Mouse (Mus musculus): ENCODE measurements around the gene Oit1.

Gene Oit1

DNA sequence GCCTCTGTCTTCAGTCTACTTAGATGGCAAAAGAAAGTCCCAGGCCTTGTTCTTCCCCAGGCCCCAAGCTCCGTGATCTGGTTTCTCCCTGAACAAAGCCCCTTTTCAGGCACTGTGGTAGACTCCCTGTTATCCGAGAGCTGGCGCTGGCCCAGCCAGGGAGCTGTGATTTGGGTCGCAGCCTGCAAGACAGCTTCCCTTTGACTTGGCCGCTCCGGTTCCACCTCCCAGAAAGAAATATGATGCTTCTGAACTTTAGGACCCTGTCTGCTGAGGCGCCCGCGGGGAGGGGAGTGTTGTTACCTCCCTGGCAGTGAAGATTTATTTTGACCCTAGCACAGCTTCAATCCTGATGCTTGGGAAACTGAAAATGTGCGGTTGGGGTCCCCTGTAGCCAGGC is 42.6 kb downstream of the Oit1 start:
- DNase-seq (ENCODE audit: low read depth, low spot score): peak; percentile 36

DNA sequence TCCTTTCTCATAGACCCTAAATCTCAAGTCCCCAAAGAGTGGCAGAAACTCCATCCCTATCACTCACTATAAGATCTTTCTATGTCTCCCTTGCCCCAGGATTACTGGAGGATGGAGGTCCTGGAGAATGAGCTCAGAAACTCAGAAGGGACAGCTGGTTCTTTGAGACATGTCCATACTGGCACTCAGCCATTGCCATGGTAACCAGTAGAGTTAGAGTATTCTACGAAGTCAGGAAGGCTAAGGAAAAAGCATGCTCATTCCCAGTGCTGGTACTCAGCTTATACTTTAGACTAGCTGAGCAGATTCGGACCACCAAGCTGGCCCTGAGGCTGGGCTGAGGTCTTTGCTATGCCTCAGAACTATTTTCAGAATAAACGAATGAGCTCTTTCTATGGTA is 44.0 kb downstream of the Oit1 start:
- peak; percentile 15 for DNase-seq (ENCODE audit: low read depth, low spot score)

DNA sequence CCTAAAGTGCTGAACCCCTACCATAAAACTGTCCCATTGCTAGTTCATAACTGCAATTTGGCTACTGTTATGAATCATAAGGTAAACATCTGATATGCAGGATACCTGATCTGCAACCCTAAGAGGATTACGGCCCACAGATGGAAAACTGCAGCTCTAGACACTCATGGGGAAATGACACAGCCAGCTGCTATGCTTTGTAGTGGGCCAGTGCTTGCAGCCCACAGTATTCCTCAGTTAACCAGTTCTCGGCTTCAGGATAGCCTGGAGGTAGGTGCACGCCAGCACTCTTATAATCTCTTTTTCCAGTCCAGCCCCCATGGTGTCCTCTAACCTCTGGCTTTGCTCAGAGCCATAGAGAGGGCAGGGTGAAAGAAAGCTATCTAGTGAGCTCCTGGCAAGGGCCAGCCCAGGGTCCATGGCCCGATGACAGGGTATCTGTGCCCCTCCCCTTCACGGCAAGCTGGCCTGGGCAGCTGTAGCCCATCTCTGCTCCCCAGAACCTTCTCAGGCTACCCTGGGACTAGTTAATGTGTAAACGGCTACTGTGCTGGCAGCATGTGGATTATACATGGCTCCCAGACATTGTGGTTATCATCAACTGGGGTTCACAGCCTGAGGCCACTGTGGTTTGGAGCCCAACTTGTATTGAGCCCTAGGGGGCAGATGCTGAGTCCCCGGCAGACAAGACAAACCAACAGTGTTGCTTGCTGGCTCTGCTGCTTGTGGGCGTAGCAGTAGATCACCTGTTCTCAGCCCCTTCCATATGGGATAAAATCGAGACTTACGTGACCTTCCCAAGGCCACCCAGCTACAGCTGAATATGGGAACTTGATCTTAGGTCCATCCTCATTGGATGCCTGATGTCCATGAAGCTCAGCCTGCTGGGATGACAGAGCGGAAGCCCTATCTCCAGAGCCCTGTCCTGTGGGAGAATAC is 46.0 kb downstream of the Oit1 start:
- DNase-seq (ENCODE audit: low read depth, low spot score): no peak

DNA sequence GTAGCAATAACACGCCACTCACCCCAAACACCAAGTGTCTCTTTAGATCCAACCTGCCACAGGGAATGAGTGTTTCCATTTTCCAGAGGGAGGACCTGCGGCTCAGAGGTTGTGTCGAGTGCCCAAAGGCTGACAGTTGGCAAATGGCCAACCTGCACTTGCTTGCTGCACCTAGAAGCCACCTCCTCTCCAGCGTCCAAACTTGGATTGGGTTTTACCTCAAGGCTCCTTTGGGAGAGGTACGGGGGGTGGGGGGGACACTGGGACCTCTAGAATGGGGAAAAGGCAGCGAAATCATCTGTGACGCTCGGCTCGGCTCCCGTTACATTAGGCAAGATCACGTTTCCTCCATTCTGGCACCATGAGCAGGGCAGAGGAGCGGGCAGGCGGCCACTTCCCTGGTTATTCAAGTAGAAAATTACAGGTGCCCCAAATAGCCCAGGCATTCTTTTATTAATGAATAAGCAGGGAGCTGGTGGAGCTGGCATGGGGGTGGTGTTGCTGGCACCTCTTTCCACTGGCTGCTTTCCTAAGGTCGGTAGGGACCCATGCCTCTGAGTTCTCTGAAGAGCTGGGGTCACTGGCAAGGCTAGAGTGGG is 47.1 kb downstream of the Oit1 start:
- DNase-seq (ENCODE audit: low read depth, low spot score): peak; percentile 24

DNA sequence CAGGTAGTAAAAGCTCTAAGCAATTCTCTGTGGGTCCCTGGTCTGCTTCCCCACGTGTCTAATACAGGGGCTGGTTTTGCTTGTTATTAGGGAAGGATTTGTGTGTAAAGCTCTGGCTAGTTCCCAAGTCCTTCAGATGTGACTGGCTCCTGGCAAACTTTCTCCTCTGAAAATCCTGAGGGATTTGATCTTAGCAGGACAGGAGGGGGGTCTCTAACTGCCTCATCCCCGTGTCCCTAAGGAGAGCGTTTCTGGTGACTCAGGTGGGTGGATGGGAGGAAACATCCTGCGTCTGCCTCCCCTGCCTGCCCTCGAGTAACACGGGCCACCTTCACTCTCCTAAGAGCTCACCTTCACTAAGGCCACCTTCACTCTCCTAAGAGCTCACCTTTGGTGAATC is 48.2 kb downstream of the Oit1 start:
- no peak for DNase-seq (ENCODE audit: low read depth, low spot score)

DNA sequence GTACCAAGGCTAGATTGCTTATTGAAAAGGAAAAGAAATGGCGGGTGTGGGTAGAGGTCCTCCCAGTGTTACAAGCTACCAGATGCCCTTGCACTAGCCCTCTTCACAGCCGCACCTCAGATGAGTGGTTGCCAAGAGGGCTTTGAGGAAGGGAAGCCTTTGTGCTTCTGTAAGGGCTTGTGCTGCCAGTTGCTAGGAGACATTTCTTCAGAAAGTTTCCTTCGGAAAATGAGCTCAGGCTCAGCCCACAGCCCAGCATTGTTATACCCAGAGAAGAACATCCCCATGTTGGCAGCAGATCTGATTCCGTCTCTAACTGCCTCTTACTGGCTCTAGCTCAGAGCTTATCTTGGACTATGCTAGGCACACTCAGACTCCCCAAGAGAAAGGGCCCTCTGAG is 49.0 kb downstream of the Oit1 start:
- DNase-seq (ENCODE audit: low read depth, low spot score): no peak

DNA sequence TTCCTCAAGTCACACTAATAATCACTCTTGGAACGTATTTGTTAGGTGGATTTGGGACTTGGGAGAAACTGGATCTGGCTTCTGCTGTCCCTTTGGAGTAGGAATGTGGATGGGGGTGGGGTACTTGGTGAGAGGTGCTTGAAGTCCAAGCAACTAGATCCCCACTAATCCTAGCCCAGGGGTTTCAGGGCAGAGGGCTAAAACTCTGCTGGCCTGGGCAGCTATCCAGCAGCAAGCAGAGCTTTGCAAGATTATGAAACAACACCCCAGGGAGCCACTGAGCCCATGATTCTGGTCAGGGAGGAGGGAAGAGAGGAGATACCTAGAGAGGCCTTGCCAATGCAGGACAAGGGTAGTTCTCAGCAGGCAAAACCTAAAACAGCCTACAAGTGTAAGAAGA is 51.2 kb downstream of the Oit1 start:
- peak; percentile 38 for DNase-seq (ENCODE audit: low read depth, low spot score)

DNA sequence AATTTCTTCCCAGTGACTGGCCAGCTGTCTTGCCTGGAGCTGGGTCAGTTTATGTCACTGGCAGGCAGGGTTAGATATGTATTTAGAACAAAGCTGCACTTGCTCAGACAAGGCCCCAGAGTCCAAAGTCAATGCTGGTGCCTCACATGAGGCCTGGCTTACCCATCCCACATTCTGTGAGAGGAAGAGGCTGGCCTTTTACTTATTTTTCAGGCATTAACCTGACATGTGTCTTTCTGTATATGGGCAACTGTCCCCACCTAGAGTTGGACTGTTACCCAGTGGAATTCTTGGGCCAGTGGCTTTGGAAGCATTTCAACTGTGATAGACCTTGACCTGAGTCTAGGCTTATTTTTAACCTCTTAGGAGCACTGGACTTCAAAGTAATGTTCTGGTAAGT is 51.6 kb downstream of the Oit1 start:
- DNase-seq (ENCODE audit: low read depth, low spot score): no peak

DNA sequence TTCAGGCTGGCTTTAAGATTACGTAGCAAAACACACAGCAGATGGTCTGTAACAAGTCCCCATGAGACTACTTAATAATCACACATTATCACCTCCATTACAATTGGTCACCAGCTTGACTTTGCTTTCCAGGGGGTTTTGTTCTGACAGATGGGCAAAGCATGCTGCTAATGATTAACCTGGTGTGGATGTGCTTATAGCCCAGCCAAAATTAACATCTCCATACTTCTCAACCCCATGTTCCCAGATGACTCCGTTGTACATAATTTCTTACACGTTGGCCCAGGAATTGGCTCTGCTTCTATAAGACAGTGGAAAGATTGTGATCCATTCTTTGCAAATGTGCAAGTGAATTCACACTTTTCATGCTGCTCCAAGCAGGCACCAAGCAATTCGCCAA is 52.8 kb downstream of the Oit1 start:
- DNase-seq (ENCODE audit: low read depth, low spot score): no peak

DNA sequence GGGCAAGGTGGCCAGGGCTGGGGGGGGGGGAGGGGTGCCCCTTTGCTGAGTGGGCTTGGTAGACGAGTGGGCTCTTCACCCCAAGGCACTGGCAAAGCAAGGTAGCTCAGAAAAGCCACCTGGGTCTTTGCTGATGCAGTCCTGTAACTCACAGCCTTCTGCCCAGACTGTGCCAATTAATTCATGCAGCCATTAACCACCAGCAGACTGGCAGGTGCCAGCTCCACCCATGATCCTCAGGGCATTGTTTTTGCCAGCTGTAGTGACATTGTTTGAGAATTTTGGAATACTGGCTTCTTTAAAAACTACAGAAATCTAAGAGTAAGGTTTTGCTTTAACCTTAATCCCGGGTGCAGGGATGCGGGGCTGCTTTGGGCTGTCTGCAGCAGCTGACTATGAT is 58.0 kb downstream of the Oit1 start:
- no peak for DNase-seq (ENCODE audit: low read depth, low spot score)

DNA sequence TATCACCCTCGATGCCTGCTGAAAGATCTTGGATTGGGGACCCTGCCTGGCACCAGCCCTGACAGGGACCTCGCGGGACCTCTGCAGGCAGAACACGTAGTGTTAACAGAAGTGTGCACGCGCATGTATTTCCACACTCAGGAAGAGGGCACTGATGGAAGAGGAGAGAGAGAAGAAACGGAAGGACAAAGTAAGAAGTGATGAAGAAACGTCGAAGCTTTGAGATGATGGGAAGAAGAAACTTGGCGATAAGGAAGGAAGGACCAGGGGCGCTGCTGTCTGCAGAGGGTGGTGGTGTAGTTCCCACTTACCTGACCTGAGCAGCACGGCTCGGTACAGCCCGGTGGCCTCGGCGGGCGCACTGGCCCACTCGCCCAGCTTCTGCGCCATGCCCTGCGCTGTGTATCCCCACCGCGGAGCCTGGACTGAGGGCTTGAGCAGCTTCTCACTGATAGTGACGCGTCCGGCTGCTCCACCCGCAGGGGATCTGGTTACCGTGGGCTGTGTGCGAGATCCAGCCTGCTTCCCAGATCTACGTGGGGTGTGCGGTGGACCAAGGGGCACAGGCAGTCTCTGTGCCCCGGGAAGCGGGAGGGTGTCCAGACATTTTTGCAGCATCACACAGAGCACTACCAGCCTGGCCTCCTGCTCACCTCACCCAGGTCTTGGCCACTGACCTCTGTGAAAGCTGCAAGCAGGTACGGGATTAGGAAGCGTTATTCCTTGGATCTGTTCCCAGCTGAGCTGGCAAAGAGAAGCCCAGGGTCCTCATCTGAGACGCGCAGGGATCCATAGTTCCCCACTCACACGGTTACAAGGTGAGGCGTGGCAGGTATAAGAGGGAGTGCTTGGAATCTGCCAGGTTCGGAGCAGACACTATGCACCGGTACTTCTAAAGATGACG is 61.1 kb downstream of the Oit1 start, which contains the start of gene Fam107a:
Gene Fam107a, minus strand, starts transcription at position 830 of the 904 bp plus-strand sequence.
- no peak for DNase-seq (ENCODE audit: low read depth, low spot score)

DNA sequence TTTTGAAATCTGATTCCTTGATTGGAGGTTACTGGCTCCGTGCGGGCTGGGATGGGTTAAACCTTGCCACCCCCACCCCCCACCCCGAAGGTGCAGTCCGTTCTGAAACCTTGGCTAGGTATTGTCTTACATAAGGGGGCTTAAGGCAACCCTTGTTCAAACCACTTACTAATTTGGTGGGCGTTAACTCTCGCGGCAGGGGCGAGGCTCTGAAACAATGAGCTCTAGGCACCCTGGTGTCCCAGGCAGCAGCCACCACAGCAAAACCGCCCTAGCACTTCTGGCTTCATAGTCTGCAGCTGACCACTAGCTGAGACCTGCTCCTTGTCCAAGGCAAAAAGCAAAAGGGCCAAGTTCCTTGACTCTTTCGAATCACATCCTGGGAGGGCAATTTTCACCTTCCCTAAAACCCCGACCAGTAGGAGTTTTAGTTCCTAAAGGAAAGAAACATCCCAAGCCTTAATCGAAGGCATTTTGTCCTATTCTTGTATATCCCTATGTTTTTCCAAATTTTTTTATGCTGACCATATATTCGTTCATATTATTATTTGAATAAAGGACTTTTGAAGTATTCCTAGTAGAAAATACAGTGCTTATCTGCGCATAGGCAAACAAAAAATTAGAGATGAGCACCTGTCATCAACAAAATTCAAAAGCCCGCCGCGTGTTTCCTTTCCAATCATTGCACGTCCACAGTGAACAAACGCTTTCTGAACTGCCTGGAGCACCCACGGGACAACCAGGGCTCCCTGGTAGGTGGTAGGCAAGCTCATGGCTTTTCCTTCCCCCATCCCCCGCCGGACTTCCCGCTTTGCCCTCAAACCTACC is 62.0 kb downstream of the Oit1 start:
- DNase-seq (ENCODE audit: low read depth, low spot score): no peak

DNA sequence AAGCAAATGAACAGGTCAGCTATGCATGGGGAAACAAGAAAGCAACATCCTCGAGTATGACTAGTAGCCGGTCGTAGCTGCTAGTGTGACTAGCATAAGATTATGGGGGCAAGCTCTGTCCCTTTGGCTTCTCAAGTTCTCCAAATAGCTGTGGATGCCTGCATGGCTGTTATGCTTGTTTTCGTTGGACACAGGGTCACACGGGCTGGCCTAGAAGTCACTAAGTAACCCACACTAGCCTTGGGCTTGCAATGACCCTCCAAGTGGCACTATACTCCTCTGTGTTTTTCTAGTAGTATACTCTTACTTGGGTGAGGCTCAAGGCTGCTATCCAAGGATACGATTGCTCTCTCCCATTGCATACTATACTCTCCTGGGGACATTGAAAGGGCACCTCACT is 63.4 kb downstream of the Oit1 start:
- DNase-seq (ENCODE audit: low read depth, low spot score): no peak

DNA sequence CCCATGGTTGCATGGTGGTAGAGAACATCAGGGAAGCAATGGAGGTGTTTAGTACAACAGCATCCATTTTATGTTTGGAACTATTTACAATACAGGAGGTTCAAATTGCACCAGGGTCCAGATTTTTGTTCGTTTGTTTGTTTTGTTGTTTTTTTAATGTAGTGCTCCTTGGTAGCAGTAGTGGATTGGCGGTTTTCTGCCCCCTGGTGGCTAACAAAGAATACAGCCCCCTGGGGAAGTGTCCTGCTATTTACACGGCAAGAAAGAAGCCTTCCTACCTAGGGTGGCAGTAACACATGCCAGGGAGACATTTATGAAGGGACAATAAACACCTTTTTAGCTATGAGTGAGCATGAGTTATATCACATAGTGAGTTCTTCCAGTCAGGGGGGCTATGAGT is 64.0 kb downstream of the Oit1 start:
- DNase-seq (ENCODE audit: low read depth, low spot score): no peak

DNA sequence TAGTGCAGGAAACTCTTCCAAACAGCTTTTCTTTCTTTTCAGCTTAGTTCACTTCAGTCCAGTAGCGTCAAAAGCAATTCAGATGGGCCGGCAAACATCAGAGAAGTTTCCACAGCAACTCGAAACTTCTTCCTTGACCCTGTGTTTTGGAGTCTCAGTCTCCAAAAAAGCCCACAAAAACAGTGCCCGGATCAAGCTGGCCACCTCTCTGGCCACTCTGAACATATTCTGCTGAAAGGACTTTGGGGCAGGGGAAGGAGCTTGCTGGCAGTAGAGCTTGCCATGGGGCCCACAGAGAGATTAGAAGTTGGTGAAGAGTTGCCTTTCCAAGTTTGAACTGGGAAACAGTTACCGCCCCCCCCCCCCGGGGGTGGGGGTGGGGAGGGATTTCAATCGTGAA is 64.7 kb downstream of the Oit1 start:
- DNase-seq (ENCODE audit: low read depth, low spot score): no peak

DNA sequence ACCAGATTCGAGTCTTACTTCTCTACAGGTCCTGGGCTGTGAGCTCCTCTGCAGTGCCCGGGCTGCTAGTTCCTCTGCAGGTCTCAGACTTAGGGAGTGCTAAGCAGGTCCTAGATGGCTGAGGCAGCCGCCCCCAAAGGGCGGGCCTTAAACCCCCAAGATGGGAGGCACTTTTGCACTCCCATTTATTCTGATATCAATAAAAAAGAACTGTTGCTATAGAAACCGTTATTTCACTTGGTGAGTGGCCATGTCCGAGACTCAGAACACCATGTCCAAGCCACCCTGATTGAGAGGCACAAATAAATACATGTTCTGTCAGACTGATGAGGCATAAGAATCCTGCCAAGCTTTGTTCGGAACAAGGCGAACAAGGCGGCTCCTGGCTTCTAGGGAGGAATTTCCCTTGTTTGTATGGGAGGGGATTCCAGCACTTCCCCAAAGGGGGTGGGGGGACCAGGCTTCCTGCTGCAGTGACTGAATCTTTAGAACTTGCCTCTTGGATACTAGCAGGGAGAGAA is 68.9 kb downstream of the Oit1 start:
- peak; percentile 30 for DNase-seq (ENCODE audit: low read depth, low spot score)

DNA sequence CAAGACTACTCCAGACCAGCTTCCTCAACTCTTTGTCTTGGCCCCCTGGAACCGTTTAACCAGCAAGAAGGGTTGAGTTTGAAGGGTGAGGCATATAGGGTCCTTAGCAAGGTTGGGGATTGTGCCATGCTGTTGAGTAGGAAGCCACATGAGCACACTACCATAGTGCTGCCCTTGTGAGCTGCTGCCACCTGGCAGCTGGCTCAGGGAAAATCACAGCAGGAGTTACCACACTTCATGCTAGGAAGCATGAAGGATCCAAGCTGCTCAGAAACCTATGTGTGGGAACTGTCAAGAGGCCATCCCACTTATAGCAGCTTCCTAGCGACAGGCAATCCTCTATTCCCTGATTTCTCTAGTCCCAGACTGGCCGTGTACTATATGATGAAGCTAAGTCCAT is 69.9 kb downstream of the Oit1 start:
- DNase-seq (ENCODE audit: low read depth, low spot score): no peak

DNA sequence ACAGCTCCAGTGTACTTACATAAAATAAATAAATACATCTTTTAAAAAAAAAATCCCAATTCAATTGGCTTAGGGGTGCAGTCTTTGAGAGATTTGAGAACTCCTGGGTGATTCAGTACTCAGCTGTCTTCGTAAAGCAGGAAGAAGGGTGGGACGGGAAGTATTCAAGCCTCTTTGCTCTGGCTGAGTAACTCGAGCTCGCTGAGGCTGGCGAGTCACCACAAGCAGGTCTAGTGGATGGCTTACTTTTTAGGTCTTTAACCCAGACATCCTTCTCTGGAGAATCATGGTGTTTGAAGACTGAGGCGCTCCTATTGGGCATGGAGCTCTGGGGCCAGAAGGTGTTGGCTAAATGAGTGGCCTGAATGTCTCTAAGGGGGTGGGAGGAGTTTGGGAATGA is 71.7 kb downstream of the Oit1 start:
- DNase-seq (ENCODE audit: low read depth, low spot score): no peak

DNA sequence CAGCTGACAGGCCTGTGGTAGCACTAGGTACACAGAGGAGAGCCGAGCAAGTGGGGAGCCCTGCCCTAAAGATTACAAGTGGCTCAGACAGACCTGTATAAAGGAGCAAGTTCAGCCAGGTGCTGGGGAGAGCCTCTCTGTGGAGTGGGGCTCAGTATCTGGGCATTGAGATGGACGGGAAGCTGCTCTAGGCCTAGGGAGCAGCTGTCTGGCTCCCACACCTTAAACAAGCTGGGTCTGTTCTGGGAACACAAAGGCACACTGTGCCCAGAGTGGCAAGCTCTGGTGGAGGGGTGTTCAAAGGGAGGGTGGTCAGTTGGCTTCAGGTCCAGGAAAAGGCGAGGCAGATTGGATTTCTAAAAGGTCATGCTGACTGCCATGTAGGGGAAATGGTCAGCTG is 73.5 kb downstream of the Oit1 start:
- DNase-seq (ENCODE audit: low read depth, low spot score): no peak

DNA sequence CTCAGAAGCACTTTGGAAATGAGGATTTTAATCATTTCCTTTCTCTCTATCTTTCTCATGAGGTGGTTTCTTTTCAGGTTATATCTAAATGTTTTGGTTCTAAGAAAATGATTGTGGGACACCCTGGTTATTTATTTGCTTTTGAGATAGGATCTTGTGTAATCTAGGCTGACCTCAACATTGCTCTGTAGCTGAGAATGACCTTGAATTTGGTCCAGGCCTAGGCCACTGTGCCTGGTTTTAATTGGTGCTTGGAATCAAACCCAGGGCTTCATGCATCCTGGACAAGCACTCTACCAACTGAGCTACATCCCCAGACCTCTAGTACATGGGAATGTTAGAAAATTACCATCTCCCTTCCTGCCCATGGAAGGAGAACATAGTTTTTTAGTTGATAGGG is 74.5 kb downstream of the Oit1 start:
- DNase-seq (ENCODE audit: low read depth, low spot score): no peak

DNA sequence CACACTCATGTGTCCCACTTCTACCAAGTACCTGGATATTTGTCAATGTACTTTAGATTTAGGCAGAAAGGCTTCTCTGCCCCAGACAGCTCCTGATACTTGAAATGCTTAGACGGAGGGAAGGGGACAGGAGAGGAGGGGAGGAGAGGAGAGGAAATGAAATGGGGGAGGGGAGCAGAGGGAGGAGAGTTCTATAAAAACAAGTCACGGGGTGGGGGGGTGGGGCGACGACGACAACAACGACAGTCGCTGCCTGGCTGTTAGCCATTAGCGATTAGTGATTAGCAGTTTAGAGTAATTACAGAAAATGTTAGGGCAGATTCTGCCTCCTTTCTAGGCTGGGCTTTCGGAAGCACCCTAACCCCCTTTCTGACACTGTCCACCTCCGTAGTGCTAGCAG is 75.9 kb downstream of the Oit1 start:
- DNase-seq (ENCODE audit: low read depth, low spot score): no peak

All from skeletal muscle tissue, adult 2 months (tissue).